Mouse (Mus musculus) cerebellum, adult 11-12 months (tissue): ENCODE measurements around the gene Mtmr14.

Experiments
- DNase-seq: peaks from one replicate; pipeline ENCODE4 v3.0.0; 2022

Gene Mtmr14

DNA sequence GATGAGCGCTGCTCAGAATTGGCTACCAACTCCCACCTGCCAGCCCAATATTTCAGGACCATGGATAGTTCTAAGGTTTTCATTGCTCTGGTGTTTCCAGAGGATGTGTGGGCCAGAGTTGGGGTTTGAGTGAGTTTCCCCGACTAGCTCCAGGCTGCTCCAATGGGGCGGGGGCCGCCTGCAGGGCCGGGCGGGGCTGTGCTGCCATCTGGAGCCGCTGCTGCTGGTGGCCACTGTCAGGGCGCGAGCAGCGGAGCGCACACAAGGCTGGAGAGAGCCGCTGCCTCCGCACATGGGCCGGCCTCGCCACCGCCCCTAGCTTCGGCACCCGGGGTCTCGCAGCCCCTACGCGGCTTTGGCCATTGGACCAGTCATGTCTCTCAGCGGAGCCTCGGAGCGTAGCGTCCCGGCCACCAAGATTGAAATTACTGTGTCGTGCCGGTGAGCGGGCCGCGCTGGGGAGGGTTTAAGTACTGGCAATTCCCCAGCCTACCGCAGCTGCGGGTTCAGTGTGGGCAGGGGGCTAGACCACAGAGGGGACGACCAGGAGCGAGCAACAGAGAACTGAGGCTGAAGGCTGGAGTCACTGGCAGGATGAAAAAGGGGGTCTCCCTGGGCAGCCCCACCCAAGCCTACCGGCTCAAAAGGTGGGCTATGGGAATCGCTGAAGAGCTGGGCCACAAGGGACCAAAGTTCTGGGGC is 44.6 kb downstream of the Mtmr14 start, which contains the start of gene Cpne9:
Cpne9 (plus strand) TSS at position 207 of the 702 bp plus-strand sequence.
- DNase-seq: peak; percentile 48

DNA sequence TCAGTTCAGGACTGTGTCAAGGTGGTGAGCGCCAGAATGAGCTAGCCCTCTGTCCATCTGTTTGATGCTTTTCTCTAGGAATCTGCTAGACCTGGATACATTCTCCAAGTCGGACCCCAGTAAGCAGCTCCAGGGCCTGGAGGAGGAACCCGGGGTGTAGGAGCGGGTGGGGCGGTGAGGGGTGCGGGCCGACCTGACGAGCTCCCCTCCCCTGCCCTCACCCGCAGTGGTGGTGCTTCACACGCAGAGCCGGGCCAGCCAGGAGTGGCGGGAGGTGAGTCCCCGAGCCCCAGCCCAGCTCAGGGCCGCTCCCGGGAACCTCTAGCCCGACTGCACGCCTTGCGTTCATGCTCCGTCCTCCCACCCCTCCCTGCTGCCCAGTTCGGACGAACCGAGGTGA is 45.3 kb downstream of the Mtmr14 start:
- DNase-seq: peak; percentile 50

DNA sequence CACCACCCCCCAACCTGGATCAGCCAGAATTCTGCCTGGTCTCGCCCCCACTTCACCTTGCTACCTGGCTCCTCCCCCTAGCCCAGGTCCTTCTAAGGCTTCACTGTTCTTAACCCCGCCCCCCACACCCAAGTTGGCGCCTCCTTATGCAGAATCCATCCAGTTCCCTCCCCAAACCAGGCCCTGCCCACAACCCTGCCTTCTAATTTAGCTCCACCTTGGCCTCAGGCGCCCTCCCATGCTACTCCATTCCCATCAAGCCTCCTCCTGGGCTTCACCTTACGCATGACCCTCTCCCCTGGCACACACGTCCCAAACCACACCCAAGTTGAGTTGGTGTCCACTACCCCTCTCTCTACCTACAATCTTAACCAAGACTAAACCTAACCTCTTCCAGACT is 45.9 kb downstream of the Mtmr14 start:
- DNase-seq: peak; percentile 51

DNA sequence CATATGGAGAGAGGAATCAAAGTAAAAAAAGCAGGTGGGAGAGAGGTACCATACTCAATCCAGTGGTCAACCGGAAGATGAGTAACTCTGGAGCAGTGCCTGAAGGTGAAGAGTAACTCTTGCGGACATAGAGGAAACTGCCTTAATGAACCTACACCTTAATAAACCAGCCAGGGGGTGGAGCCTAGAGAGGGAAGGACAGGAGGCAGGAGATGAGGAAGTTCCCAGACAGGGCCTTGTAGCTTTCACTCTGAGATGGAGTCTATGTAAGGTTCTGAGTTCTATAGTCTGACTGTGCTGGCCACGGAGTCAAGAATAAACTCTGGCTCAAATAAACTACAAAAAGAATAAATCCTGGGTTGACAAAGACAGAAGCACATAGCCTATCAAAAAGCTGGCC is 47.3 kb downstream of the Mtmr14 start:
- DNase-seq: no peak

DNA sequence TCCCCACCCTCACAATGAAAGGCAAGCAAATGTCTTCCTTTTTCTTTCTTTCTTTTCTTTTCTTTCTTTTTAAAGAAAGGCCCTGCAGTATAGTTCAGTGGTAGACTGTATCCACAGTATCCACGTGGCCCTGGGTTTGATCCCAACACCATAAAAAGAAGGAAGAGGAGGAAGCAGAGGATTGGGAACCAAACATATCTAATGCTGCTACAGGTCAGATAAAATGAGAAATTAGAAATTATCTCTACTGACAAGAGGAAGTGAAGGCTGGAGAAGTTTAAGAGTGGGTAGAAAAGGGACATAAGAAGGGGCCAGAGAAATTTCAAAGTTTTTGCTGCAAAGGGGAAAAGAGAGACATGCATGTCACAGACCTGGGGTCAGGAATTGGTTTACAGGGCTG is 48.7 kb downstream of the Mtmr14 start:
- DNase-seq: no peak

DNA sequence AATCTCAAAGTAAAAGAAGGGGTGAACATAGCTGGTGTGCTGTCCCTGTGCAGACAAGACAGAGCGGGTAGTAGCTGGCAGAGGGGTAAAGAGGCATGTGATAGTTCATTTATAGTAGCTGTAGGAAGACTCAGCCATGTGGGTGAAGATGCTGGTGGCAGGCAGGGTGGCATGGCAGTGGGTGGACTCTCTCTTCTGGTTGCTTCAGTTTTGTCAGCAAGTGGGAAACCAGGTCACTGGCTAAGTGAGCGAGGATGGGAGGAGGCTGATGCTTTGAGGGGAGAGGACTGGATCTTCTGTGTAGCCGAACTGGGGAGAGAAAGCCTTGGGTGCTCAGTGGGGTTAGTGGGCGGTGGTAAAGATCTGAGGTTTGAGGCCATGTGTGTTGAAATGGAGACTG is 49.6 kb downstream of the Mtmr14 start:
- DNase-seq: no peak

DNA sequence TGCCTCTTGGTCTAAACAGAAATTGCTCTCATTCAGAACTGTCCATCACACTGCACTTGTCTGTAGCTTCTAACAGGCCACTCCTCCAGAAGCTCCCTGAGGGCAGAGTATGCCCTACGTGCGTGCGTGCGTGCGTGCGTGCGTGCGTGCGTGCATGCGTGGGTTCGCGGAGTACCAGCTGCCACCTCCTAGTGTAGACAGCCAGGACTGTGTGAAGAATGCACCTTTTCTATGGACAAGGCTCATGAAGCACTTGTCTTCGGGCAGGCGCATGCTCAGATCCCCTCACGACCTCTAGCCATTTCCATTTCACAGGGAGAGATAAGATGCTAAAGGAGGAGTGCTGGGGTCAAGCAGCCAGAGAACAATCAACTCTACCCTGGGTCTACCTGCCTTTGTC is 51.7 kb downstream of the Mtmr14 start:
- no peak for DNase-seq

DNA sequence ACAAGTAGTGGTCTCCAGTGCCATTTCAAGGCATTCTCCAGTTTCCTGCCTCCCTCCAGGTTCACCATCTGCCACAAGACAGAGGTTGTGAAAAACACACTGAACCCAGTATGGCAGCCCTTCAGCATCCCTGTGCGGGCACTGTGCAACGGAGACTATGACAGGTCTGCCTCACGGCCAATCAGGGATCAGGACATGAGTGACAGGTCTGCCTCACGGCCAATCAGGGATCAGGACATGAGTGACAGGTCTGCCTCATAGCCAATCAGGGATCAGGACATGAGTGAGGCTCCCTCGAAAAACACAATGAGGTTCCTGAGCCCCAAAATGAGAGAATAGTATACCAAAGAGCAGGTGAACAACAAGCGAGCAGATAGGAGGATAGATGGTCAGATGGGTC is 52.7 kb downstream of the Mtmr14 start:
- no peak for DNase-seq

DNA sequence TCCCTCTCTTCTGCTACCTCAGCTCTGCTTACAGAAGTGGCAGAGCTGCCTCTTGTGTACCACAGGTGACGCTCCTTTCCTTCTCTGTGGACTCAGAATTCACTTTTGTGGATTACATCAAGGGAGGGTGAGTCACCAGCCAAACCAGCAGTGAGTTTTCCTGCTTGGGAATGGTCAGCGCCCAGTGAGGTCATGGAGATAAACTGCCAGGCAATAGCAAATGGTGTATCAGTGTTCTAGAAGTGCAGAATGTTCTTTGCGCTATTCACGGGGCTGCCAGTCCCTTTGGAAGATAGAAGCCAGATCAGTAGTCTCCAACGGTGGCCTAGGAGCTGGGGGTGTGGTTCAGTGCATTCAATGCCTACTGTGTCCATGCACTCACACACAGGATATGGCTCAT is 55.3 kb downstream of the Mtmr14 start:
- DNase-seq: no peak

DNA sequence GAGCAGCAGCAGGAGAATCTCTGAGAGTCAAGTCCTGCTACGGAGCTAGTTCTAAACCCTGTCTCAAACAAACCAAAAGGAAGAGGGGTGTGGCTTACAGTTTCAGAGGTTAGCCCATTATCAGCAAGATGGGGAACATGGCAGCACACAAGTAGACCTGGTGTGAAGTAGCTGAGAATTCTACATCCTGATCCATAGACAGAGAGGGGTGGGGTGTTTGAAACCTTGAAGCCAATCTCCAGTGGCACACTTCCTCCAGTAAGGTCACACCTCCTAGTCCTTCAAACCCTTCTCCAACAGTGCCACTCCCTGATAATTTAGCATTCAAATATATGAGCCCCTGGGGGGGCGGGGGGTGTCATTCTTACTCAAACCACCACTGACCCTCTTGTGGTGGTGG is 58.4 kb downstream of the Mtmr14 start:
- DNase-seq: no peak

DNA sequence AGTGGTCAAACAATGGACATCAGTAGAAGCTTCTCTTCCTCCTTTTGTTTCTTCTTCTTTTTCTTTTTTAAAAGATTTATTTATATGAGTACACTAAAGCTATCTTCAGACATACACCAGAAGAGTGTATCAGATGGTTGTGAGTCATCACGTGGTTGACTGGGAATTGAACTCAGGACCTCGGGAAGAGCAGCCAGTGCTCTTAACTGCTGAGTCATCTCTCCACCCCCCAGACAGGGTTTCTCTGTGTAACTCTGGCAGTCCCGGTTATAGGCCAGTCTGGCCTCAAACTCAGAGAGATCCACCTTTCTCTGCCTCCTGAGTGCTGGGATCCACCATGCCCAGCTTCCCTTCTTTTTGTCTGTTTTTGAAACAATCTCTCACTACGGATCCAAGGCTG is 59.0 kb downstream of the Mtmr14 start:
- no peak for DNase-seq

DNA sequence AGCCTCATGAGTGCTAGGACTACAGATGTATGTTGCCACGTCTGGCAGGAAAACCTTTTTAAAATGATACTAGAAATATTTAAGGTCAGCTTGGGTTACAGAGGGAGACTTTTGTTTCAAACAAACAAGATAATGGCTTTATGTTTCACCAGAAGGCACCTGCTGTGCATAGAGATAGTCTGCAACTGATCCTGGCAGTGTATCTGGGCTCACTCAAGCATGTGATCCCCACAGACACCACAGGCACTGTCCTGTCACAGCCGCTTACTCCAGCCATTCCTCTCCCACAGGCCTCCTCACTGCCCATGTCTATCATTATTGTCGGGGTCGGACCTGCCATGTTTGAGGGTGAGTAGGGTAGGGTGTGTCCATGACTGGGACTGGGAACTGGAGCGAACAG is 63.7 kb downstream of the Mtmr14 start:
- no peak for DNase-seq

DNA sequence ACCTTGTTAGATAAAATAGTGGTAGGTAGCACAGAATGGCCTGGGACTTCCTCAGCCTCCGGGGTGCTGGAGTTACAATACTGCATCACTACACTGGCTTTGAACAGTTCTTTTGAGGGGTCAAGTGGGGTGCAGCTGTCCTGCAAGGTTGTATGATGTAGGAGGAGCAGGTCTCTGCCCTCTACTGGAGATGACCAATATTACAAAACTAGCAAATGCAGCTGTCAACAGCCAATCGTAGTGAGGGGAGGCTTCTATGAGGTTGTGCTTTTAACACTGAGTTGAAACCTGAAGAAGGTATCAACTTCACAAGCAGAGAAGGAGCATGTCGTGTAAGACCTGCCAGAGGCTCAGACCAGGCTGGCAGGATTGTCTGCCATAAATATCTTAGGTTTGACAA is 64.6 kb downstream of the Mtmr14 start:
- DNase-seq: no peak

DNA sequence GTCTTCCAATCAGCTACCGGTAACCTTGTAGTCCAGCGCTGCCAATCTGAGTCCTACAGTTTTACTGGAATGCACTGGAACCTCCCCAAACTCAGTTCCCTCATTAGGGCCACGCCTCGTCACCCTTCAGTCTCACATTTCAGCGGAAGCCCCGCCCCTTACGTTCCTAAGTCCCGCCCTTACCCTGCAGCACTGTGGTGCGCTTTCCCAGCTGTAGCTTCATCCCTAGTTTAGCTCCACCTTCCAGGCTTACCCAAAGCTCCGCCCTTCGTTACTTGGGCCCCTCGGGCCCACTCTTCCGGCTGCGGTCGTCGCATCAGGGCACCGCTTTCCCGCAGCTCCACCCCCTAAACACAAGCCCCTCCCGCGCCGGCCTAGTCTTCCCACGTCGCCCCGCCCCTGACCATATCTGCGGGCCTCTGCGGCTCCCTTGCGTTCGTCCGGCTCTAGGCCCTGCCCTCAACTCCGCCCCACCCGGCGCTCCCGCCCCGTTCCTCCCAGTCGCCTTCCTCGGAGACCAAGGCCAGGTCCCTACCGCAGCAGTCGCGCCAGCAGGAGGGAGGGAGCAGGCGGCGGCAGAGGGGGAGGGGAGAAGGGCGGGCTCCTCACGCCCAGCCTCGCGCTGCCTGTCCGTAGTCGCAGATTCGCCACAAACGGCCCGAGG is 68.8 kb downstream of the Mtmr14 start:
- peak; percentile 100 for DNase-seq

DNA sequence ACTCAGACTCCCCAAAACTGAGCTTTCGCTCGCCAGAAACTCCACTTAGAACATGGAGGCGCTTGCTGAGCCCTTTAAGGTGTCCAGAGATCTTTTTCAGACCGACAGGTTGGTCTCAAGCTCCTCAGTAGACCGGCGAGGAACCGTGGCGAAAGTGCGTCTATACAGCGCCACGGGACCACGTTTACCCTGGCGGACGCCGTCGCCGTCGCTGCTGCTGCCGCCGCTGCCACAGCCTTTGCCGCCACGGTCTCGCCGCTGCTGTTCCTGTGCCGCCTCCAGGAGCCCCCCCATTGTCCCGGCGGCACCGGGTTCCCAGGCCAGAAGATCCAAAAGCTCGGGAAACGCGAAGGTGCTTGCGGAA is 69.3 kb downstream of the Mtmr14 start, which contains the start of gene Brpf1:
Brpf1 (plus strand) TSS at position 152 of the 364 bp plus-strand sequence.
- DNase-seq: no peak

DNA sequence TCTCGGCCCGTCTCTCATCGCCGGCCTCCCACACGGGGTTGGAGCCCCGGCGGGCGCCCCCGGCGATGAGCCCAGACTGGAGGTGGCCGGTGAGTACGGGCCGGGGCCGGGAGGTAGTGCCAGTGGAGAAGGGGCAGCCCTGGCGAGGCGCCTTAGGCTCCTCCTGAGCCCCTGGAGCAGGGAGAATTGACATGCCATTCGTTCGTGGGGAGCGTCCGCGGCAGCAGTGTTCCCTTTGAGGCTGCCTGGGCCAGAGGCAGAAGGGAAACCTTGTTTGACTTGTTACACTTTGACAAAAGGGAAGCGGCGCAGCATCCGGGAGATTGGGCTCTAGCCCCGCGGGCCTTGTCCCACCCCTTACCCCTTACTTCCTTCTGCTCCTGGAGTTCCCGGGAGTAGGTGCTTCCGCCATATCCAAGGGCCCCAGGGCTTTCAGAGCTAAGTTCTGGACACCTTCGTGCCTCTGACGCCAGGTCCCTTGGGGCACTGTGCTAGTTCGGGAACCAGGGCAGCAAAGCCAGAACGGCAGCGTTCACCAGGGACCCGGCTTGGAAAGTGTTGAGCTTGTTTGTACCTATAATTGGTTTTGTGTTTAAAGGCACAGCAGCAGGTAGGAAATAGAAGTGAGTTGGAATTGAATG is 70.0 kb downstream of the Mtmr14 start:
- DNase-seq: peak; percentile 69

DNA sequence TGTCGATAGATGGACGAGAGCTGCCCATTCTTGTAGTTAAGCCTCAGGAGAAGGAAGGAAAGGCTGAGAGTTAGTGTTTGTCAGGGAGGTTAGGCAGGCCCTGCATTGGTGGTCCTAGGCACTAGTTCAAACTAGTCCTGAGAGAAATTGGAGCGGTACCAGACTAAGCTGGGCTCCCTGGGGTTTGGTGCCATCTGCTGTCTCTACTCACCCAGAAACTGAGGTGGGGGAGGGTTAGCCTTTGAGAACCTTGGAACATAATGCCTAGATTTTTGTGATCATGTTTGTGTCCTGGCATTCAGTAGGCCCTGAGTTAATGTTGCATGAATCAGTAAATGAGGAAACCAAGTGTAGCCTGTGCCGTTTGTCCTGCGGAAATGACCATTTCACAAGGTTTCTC is 70.5 kb downstream of the Mtmr14 start:
- peak; percentile 82 for DNase-seq

DNA sequence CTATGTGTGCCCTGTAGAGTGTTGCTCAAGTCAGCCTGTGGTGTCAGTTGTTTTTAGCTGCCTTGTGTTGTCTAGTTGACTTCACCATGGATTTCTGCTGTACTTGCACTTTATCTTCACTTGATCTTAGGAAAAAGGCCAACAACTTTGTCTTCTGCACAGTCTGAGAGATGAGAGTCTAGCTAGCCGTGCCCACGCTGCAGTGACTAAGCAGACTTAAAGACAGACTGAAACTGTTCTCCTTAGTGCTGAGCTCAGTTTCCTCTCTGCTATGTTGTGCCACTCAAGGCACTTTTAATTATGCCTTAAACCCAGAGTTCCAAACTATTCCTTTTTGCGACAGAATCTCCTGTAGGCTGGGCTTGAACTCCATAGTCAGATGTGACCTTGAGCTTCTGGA is 78.3 kb downstream of the Mtmr14 start:
- no peak for DNase-seq

DNA sequence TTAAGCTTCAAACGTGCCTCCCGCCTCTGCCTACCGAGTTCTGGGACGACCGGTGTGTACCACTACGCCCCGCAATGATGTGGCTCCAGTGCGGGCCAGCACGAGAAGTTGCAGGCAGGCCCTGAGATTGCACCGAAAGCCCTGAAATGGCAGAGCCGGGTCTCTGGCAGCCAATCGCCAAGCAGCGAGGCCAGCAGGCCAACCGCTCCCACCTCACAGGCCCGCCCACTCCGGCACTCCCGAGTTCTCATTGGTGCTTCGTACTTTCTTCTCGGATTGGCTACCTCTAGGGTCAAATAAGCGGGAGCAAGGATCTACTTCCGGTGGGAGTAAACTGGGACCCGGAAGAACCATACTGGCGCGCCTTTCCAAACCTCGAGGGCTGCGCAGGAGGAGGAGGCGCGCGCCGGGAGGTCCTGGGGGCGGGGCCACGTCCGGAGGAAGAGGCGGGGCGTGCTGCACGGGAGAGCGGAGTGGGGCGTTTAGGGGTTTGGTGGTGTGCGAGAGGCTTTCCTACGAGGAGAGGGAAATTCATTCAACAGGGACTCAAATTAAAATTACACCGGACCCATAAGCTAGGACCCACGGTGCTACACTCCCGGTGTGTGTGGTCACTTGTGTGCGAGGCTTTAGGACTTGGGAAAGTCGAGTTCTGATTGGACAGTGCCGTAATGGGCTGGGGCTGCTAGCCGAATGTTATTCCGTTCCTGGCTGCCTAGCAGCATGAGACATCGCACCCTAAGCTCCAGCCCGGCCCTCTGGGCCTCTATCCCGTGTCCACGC is 89.1 kb downstream of the Mtmr14 start, which contains the start of gene Ogg1:
Ogg1 (plus strand) TSS at position 440 of the 783 bp plus-strand sequence.
- DNase-seq: peak; percentile 98

DNA sequence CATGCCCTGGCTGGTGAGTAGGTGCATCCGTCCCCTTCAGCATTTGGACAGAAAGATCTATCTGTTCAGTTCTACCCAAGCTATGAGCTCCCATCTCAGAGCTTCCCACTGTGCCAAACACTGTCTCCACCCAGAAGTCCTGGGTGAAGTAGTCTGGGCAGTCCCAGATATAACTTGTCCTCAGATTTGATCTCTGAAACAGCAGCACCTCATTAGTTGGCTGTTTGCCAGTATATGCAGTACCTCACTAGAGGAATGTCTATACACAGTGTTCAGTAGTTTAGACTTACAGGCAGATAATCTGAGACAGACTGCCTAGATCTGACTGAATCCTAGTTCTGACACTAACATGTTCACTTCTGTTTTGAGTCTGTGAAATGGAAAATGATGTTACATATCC is 91.8 kb downstream of the Mtmr14 start:
- no peak for DNase-seq

DNA sequence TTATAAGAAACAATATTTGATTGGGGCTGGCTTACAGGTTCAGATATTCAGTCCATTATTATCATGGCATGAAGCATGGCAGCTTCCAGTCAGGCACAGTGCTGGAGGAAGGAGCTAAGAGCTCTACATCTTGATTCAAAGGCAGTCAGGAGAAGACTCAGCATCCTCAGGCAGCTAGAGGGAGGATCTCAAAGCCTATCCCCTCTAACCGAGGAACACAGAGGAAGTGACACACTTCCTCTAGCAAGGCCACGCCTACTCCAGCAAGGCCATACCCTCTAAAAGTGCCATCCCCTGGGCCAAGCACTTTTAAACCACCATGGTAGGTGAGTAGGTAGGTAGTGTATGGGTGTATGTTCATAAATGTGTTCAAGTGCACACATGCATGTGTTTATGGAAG is 92.9 kb downstream of the Mtmr14 start:
- DNase-seq: no peak
